Mouse (Mus musculus): ENCODE data around the gene Pde11a.

Pde11a gene

DNA sequence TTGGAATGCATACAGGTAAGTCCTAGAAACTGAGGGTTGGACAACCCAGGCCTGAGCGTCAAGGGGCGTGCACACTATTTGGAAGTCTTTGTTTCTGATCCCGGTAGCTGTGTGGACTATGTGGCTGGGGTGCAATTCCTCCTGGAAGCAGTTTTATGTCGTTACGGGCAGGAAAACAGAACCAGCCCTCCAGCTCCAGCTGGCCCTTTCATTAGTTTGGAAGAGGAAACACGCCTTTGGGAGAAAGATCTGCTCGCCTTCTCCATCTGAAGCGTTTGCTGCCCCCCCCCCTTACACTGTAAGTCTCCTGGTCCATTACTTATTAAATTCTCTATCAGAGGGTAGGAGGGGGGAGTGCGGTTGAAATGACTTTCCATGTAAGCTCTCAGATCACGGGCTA is 279.0 kb downstream of the Pde11a start:
- no peak for DNase-seq (ENCODE audit: extremely low spot score, low read depth, low spot score)

DNA sequence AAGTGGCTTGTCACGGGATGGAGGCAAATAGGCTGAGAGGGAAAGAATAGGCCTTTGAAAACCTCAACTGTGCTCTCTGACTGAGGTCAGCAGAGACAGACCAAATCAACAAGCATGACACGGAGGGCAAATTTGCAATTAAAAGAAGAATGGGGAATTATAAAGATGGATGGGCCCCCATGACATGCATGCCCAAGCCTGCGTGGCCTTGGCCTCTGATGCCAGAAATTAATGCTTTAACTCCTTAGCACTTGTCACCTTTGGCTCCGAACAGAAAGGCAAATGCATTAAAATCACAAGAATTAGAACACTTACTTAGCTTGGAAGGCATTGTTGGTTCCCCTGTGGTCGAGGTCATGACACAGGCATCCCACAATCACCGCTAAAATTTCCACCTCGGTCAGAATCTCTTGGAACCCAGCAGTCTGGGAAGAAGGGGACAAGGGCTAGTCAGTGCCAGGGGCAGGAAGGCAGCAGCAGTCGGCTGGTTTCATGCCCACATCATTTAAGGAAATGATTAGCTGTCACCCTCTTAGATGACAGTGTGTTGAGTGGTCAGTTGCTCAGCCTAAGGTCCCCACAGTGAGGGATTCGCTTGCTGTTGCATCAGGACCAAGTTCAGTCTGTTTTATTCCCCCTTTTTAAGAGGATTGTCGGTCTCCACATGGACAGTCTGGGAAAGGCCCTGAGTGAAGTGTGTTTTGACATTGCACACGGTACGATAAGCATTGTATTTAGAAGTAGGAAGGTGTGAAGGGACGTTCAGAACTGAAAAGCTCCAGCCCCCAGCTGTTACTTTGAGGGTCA is 279.7 kb downstream of the Pde11a start:
- no peak for DNase-seq (ENCODE audit: extremely low spot score, low read depth, low spot score)

DNA sequence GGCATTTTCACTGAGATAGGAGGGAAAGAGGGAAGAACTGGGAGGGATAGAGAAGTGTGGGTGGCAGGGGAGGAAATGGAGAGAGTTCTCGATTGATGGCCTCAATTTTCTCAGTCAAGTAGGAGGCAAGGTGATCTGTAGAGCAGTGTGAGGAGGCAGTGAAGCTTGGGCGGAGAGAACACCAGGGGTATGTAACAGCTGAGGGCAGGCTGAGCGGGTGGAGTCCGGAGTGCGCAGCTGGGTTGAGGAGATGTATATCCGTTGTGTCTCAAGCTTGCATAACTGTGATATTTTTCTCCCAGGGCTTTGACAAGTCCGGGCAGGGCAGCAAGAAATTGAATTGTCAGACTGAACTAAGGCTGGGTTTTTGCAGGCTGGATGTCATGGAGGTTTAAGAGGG is 281.0 kb downstream of the Pde11a start:
- no peak for DNase-seq (ENCODE audit: extremely low spot score, low read depth, low spot score)

DNA sequence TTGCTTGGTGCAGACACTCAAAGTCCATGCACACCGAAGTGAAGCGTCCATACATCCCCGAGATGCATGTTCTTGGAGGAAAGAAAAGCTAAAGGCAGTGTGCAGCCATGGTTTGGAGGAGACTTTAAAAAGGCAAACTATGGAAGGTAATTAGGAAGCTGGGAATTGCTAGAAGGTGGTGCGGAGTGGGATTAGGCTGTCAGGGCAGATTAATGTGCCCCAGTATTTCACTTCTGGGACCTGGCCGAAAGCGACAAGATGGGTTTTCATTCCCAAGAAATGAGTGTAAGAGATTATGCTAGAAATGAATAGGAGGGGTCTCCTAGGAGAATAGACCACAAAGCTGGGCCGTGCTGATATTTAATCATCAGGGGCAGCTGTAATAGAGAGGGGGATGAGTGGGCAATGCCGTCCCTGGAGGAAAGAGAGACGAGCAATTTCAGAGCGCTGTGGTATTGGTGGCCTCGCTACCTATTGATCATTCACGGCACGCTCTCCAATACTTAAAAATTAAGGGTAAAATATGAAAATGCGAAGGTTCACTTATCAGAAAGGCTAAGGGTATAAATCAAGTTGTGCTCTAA is 284.7 kb downstream of the Pde11a start:
- DNase-seq (ENCODE audit: extremely low spot score, low read depth, low spot score), result no peak

DNA sequence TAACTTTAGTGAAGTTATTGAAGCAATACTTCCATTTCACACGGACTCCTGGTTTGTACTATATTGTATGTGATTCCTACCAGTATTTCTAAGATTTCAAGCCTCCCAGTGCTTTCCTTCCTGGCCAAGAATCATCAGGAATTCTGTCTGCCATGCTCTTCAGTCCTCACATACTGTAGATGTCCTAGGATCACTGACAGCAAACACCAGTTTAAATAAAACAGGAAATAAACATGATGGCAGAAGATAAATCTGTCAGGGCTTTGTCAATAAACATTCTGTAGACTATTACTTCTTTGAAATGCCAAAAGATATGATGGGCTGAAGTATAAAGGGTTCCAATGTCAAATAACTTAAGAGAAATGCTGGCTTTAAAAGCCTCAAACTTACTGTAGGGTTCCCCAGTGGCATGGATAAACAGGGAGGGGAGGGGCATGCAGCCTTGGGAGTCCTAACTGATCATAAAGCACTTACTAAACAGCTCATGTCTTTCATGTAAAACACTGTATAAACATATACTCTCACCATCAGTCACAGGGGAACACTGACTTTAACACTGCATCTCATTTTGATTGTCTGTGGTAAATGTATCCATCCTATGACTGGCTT is 285.6 kb downstream of the Pde11a start:
- no peak for DNase-seq (ENCODE audit: extremely low spot score, low read depth, low spot score)

DNA sequence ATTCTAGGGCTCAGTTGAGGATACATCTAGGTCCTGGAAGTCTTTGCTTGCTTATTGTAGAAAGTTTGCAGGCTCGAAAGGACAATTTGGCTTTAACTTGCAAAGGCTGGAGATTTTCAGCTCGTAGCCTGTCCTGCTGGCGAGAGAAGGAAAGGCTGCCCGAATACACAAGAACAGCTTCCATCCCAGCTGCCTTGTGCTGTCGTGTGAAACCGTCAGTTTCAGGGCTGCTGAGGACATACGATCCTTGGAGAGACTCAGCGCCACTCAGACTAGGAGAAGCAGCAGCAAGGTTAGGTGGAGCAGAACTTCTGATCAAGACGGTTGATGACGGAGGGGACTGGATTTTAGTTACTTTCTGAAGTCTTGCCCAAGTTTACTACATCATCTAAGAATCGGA is 287.2 kb downstream of the Pde11a start:
- DNase-seq (ENCODE audit: extremely low spot score, low read depth, low spot score), result no peak

DNA sequence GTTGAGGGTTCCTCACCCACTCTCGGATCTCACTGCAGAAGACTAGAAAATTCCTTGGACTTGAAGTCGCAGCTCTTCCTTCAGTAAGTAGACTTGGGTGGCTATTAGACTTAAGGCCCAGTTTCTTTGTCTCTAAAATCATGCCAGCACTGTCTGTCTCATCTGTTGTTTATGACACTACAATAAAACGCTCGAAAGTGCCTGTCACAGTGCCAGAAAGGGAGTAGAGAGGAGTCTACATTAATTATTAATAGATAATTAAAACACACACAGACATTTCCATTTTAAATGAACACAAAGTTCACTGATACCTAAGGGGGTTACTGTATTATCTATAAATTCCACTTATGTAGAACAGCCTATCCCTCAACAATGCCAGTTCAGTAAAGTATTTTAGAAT is 287.7 kb downstream of the Pde11a start:
- no peak for DNase-seq (ENCODE audit: extremely low spot score, low read depth, low spot score)

DNA sequence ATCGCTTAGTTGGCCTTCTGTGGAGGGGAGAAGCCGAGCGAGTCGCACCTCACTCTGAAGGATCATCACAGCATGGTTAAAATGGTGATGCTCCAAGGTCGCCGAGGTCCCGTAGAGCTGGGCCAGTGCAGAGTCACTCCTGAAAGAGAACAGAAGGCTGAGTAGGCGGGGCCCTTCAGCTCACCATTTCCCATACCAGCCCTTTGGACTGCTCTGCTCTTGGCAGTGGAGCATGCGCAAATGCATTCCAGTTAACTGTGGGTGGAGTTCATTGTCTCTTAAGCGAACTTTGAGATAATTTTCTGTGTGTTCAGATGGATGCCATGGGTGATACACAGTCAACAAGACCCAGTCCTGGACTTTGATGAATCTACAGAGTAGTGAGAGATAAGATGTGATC is 288.5 kb downstream of the Pde11a start:
- no peak for DNase-seq (ENCODE audit: extremely low spot score, low read depth, low spot score)

DNA sequence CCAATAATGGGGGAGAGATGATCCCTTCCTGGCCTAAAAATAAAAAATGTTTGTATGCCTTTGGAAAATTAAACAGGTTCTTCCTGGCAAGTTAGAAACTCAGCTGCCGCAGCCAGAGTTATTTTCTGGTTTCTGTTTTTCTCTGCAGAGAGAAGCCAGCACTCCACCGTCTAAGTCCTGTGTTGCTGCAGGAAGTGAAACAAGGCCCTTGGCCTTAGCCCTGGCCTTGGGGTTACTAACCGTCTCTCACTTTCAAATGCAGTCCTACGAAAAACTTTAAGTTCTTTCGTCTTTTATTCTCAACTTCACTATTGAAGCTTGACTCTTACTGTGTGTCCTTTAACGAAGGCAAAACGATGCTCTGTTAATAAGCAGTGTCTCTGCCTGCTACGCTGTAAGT is 289.0 kb downstream of the Pde11a start:
- DNase-seq (ENCODE audit: extremely low spot score, low read depth, low spot score), result no peak

DNA sequence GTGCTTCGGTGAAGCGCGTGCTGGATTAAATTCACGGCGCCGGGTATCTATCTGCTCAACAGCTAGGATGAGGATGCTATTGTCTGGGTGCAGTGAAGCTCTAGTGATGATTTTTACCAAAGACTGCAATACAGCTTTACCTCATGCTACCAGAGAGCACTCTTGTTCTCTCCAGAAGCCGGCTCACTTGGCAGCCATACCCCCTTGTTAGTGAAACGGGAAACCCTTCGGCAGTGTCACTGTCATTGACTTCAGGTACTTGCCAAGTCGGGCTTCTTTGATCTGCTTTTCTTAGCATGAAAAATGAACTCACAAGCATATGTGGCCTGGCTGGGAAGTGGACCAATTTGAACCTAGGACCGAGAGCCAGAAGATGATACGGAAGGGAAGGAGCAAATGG is 290.8 kb downstream of the Pde11a start:
- no peak for DNase-seq (ENCODE audit: extremely low spot score, low read depth, low spot score)

DNA sequence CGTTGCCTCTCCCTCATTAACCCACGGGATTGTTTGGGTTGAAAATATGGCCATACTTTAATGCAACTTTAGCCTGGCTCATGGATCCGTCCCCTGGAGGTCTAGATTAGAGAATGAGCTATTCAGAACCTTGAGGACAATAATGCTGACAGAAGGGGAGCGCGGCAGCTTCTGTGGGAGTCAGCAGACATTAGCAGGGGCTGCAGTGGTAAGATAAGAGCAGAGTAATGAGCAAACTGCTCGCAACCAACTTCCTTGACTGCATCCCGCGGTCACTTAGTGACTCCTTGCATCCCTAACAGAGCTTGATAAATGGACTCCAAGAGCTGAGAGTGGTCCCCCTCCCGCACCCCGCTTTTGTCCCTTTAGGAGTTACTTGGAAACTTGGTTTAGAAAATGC is 296.4 kb downstream of the Pde11a start:
- no peak for DNase-seq (ENCODE audit: extremely low spot score, low read depth, low spot score)

DNA sequence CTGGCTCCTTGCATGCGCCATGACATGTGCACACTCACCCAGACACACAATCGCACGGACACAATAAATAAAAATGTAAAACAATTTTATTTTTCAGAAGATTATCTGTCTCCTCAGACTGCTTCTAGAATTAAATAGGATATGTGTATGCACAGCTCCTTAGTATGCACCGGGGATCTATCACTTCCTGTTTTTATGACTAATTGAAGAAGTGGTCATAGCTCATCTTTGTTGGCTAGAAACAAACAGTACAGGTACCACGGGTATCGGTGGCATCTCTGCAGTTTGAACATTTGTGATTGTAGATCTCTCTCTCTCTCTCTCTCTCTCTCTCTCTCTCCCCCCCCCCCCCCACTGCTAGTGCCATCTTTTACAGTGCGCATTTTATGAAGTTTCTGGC is 298.5 kb downstream of the Pde11a start:
- DNase-seq (ENCODE audit: extremely low spot score, low read depth, low spot score), result no peak

DNA sequence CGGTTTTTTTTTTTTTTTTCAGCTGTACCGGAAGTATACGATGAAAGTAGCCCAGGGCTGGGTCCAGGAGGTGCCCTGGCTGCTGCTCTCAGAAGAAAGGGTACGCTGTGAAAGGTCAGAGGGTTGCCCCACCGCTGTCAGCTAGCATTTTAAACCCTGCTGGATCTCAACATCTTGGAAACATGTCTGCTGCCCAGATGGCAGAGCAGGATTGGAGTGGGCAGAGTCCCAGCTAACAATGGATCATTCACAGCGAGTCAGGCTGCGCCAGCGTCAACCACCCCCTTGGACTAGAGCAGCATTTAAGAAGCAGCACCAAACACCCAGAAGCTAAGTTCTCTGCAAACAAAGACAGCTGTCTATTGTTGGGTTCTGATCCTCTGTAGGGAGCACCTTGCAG is 308.5 kb downstream of the Pde11a start:
- DNase-seq (ENCODE audit: extremely low spot score, low read depth, low spot score), result no peak

DNA sequence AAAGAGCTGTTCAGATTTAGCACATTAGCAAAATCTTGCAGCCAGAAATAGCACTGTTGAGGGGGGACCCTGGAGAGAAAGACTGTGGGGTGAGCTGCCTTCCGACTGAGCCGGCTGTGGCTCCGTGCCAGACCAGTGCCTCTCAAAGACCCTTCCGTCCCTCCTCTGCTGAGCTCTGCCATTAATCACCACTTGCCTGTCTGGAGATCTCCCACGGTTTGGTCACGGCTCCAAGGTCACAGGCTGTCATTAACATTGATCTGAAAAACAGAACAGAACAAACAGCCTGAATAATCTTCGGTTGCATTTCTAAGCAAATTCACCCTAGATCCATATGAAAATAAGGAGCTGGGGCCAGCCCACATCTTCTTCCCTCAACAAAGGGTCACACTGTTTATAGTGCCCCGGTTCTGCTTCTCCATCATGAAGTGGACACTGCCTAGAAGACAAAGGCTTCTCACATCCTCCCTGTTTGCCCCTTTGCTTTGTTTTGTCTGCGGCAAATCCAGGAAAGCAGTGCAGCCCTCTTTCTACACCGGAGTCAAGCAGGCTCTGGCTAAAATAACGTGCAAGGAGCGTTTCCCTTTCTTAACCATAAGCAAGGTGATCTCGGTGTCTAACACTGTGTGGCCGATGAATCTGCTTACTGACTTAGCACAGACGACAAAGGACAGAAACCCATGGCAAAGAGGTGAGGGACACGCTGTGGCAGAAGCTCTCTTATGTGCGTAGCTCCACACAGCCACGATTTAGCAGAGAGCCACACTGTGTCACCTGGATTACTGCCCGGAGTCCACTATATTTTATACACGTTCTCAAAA is 309.3 kb downstream of the Pde11a start:
- DNase-seq (ENCODE audit: extremely low spot score, low read depth, low spot score), result peak; percentile 31

DNA sequence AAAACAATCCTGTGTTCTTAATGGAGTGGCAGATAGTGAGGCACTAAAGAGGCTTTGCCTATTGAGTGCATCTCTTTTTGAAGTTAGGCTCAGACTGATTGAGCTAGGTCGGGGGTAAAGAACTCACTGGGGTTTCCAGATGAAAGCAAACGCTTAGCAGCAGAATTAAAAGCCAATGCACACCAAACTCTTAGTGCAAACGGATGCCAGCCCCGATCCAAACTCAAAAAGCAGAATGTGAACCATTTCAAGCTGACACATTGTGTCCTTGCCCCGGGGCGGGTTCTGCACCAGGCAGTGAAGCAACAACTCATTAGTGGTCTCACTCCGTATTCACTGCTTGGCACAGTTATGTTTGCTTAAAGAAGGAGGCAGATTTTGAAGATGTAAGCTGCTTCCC is 321.7 kb downstream of the Pde11a start:
- no peak for DNase-seq (ENCODE audit: extremely low spot score, low read depth, low spot score)

DNA sequence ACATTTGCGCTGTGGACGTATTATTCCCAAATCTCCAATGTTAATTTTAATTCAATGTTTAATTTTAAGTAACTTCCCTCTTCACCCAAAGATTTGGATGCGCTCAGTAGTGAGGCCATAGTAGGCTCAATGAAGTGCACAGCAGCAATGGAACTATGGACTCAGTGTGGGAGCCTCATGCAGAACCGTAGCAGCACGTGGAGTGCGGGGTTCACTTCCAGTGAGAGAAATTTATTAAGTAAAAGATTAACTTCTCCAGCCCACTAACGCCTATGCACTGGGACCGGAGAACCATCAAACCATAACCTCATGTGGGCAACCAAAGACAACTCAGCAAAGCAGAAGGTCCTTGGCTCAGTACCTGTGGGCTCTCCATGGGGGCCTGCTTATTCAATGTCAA is 322.4 kb downstream of the Pde11a start:
- no peak for DNase-seq (ENCODE audit: extremely low spot score, low read depth, low spot score)

DNA sequence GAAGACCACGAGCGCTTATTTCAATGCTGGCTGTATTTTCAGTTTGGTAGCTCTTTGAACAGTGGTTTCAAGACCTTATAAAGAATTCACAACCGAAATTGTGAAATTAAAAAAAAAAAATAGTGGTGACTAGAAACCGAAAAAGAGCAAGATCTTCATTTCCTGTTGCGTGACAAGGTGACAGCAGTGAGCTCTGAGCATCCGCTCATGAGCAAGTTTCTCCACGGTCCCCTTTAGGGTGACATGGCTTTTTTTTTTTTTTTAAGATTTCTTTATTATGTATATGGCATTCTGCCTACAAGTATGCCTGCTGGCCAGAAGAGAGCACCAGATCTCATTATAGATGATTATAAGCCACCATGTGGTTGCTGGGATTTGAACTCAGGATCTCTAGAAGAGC is 323.1 kb downstream of the Pde11a start:
- DNase-seq (ENCODE audit: extremely low spot score, low read depth, low spot score), result no peak

DNA sequence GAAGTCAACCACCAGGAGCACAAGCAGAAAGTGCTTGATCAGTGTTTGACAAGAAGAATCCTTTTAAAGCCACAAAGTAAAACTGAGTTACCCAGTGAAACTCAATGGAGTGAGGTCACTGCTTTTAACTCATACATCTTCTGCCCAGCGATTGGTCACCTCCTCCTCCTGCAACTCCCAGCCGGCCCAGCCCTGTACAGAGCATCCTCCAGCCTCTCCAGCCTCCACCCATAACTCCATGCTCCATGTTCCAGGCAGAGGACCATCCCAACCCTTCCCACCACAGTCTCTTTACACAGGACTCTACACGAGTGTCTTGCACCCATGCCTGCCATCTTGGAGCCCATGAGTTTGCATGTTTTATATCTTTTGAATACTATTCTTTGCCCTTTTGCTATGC is 323.9 kb downstream of the Pde11a start:
- DNase-seq (ENCODE audit: extremely low spot score, low read depth, low spot score), result no peak

DNA sequence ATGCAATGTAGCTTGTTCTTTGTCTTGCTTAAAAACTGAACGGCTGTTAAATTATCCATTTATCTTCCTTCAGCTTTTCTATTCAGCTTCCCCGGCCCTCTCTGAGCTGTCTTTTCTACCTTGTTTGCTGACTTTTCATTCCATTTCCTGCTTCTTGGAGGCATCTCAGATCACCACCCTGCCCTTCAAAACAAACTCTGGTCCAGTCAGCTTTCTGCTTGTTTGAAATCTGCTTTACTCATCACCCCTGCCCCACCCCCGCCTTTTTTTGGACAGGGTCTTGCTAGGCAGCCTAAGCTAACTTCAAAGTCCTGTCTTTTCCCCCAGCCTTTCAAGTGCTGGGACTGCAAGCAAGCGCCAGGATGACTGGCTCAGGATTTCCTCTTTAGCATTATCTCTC is 332.4 kb downstream of the Pde11a start:
- no peak for DNase-seq (ENCODE audit: extremely low spot score, low read depth, low spot score)

DNA sequence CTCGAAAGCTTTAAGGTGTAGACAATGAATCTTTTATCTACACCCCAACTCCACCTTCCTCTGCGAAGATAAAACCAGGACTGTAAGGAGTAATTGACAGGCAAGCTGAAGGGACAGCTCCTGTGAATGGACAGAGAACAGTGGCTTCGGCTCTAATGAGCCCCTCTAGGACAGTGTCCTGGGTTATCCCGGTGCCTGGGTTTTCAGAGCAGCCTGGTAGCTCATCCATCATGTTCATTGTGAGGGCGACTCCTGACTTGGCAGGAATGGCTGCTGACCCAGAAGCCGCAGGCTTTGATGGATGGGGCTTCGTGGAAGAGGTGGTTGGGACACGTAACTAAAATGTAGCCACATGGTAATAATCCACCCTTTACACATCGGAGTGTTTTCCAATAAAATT is 335.7 kb downstream of the Pde11a start:
- no peak for DNase-seq (ENCODE audit: extremely low spot score, low read depth, low spot score)

DNA sequence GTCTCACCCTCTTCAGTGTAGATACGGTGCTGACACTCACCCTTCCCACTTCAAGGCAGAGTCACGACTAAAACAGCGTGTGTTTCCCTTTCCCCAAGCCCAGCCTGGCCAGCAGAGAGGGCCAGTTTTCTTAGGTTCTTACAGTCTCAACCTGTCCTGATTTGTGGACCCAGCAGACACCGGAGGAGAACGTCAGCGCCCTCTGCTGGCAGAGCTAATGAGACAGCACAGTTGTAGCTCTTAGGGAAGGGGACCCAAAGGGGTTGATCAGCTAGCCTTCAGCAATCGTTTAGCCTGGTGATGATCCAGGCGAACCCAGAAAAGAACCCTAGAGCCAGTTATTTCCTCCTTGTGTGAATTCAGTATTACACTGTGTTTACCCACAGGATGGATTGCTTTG is 337.2 kb downstream of the Pde11a start:
- DNase-seq (ENCODE audit: extremely low spot score, low read depth, low spot score), result no peak

DNA sequence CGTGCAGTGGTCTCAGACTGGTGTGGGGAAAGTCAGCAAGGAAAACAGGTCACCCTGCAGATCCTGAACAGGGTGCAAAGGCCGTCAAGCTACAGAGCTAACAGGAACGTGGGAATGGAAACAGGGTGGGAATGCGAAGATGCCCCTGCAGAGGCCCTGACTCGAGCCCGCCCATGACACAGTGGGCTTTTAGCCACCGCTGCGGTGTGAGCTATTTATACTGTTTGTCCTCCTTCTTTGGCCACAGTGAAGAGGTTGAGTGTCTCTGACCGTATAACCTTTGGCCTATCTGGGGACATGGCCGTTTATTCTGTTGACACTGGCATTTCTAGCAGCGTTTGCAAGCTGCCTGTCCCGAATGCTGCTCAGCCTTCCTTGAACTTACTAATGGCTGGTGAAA is 338.9 kb downstream of the Pde11a start:
- no peak for DNase-seq (ENCODE audit: extremely low spot score, low read depth, low spot score)
